Mouse (Mus musculus): ENCODE results near the gene Bmpr1a. TPM values are rescaled to one million over a fixed set of nuclear protein-coding genes. Genes with fewer than 3 reads are reported as not detected.

Gene Bmpr1a
- polyA plus RNA-seq, 1 experiment from 2014 or later, result 36.2 TPM

GRCm38 (mm10) chr14:34490965-34491364 lies 12.2 kb downstream of the Bmpr1a start:
- Histone ChIP-seq H3K27me3 (no peaks in the 10 kb centered on the region), H3K36me3 (no peaks in the 10 kb centered on the region), H3K4me3 (no peak overlapping the region), H3K27ac (no peak overlapping the region), H3K4me2 (no peak overlapping the region), H3K9ac (no peak overlapping the region), H3K9me3 (replicated peaks) (no peaks in the 10 kb centered on the region), H3K4me1 (replicated peaks) (peaks cover 57% of the 10 kb centered on the region)
- no peak for ATAC-seq (replicated peaks; ENCODE audit: insufficient number of reproducible peaks, insufficient read depth, low FRiP score, low read depth)
- WGBS, result 51% methylated on average over 1 of the region's 1 CpGs

- peaks cover 57% of the 10 kb centered on the region for H3K4me1 ChIP-seq (replicated peaks)
Observed at GRCm38 (mm10) chr14:34489928-34490327, 13.2 kb downstream of the Bmpr1a start.

GRCm38 (mm10) chr14:34486169-34486568 lies 17.0 kb downstream of the Bmpr1a start:
- 35% methylated on average over 8 of the region's 8 CpGs for WGBS
- no peak for ATAC-seq (replicated peaks; ENCODE audit: insufficient number of reproducible peaks, insufficient read depth, low FRiP score, low read depth)

More at GRCm38 (mm10) chr14:34489928-34490327, 13.2 kb downstream of the Bmpr1a start:
- Histone ChIP-seq H3K4me3 (no peak overlapping the region), H3K9ac (no peak overlapping the region), H3K27ac (peak overlapping the region; percentile 38), H3K36me3 (no peaks in the 10 kb centered on the region), H3K9me3 (replicated peaks) (no peaks in the 10 kb centered on the region), H3K27me3 (no peaks in the 10 kb centered on the region), H3K4me2 (no peak overlapping the region)
- no peak for ATAC-seq (replicated peaks; ENCODE audit: insufficient number of reproducible peaks, insufficient read depth, low FRiP score, low read depth)
- WGBS, result 8% methylated on average over 2 of the region's 2 CpGs

GRCm38 (mm10) chr14:34483469-34484341 lies 19.4 kb downstream of the Bmpr1a start:
- no peak overlapping the region for H3K9ac ChIP-seq
- peak overlapping the region; percentile 5 for H3K4me2 ChIP-seq
- H3K36me3 ChIP-seq, result no peaks in the 10 kb centered on the region
- H3K4me3 ChIP-seq, result no peak overlapping the region
- peak overlapping the region; percentile 79 for H3K27ac ChIP-seq
- H3K4me1 ChIP-seq (replicated peaks), result peaks cover 56% of the 10 kb centered on the region
- H3K27me3 ChIP-seq, result no peaks in the 10 kb centered on the region
- peak; percentile 70; the same call in 1 of the 2 replicates for ATAC-seq (replicated peaks; ENCODE audit: insufficient number of reproducible peaks, insufficient read depth, low FRiP score, low read depth)
- H3K9me3 ChIP-seq (replicated peaks), result no peaks in the 10 kb centered on the region
- 31% methylated on average over 6 of the region's 6 CpGs for WGBS

More at GRCm38 (mm10) chr14:34486169-34486568, 17.0 kb downstream of the Bmpr1a start:
- Histone ChIP-seq H3K9ac (no peak overlapping the region), H3K4me2 (no peak overlapping the region), H3K4me1 (replicated peaks) (peaks cover 63% of the 10 kb centered on the region), H3K9me3 (replicated peaks) (no peaks in the 10 kb centered on the region), H3K4me3 (no peak overlapping the region), H3K27me3 (no peaks in the 10 kb centered on the region), H3K36me3 (no peaks in the 10 kb centered on the region), H3K27ac (peak overlapping the region; percentile 43)

- H3K9me3 ChIP-seq (replicated peaks), result no peaks in the 10 kb centered on the region
- no peak overlapping the region for H3K9ac ChIP-seq
- H3K4me3 ChIP-seq, result no peak overlapping the region
- no peak overlapping the region for H3K4me2 ChIP-seq
- no peaks in the 10 kb centered on the region for H3K27me3 ChIP-seq
- ATAC-seq (replicated peaks; ENCODE audit: insufficient number of reproducible peaks, insufficient read depth, low FRiP score, low read depth), result no peak
- peaks cover 52% of the 10 kb centered on the region for H3K4me1 ChIP-seq (replicated peaks)
- no peaks in the 10 kb centered on the region for H3K36me3 ChIP-seq
- H3K27ac ChIP-seq, result peak overlapping the region; percentile 42; the same call in 1 of the 2 replicates
Observed at GRCm38 (mm10) chr14:34471591-34471990, 31.6 kb downstream of the Bmpr1a start.

GRCm38 (mm10) chr14:34466291-34466690 lies 36.9 kb downstream of the Bmpr1a start:
- no peaks in the 10 kb centered on the region for H3K36me3 ChIP-seq
- no peak overlapping the region for H3K9ac ChIP-seq
- peaks cover 40% of the 10 kb centered on the region for H3K4me1 ChIP-seq (replicated peaks)
- H3K9me3 ChIP-seq (replicated peaks), result no peaks in the 10 kb centered on the region
- H3K4me3 ChIP-seq, result no peak overlapping the region
- no peaks in the 10 kb centered on the region for H3K27me3 ChIP-seq
- 62% methylated on average over 3 of the region's 3 CpGs for WGBS
- no peak for ATAC-seq (replicated peaks; ENCODE audit: insufficient number of reproducible peaks, insufficient read depth, low FRiP score, low read depth)
- H3K27ac ChIP-seq, result no peak overlapping the region
- H3K4me2 ChIP-seq, result no peak overlapping the region

- H3K9me3 ChIP-seq (replicated peaks), result no peaks in the 10 kb centered on the region
- peaks cover 16% of the 10 kb centered on the region for H3K36me3 ChIP-seq
- H3K4me2 ChIP-seq, result no peak overlapping the region
- no peak for ATAC-seq (replicated peaks; ENCODE audit: insufficient number of reproducible peaks, insufficient read depth, low FRiP score, low read depth)
- no peaks in the 10 kb centered on the region for H3K27me3 ChIP-seq
- H3K27ac ChIP-seq, result no peak overlapping the region; the same call in 1 of the 2 replicates
- H3K4me3 ChIP-seq, result no peak overlapping the region
- WGBS, result 77% methylated on average over 2 of the region's 2 CpGs
- H3K9ac ChIP-seq, result no peak overlapping the region
- peaks cover 6% of the 10 kb centered on the region; the same call in 1 of the 2 replicates for H3K4me1 ChIP-seq (replicated peaks)
Observed at GRCm38 (mm10) chr14:34459386-34459785, 43.8 kb downstream of the Bmpr1a start.

GRCm38 (mm10) chr14:34458880-34459279 lies 44.3 kb downstream of the Bmpr1a start:
- Histone ChIP-seq H3K9me3 (replicated peaks) (no peaks in the 10 kb centered on the region), H3K36me3 (peaks cover 16% of the 10 kb centered on the region), H3K4me2 (no peak overlapping the region), H3K9ac (no peak overlapping the region), H3K4me3 (no peak overlapping the region), H3K27me3 (no peaks in the 10 kb centered on the region), H3K27ac (no peak overlapping the region), H3K4me1 (replicated peaks) (peaks cover 10% of the 10 kb centered on the region)
- ATAC-seq (replicated peaks; ENCODE audit: insufficient number of reproducible peaks, insufficient read depth, low FRiP score, low read depth), result no peak
- 82% methylated on average over 1 of the region's 1 CpGs for WGBS

- 63% methylated on average over 3 of the region's 3 CpGs for WGBS
- H3K9ac ChIP-seq, result no peak overlapping the region
- H3K9me3 ChIP-seq (replicated peaks), result no peaks in the 10 kb centered on the region
- no peak for ATAC-seq (replicated peaks; ENCODE audit: insufficient number of reproducible peaks, insufficient read depth, low FRiP score, low read depth)
- no peaks in the 10 kb centered on the region for H3K27me3 ChIP-seq
- H3K36me3 ChIP-seq, result peaks cover 8% of the 10 kb centered on the region; the same call in 1 of the 2 replicates
- H3K4me1 ChIP-seq (replicated peaks), result peaks cover 17% of the 10 kb centered on the region
- no peak overlapping the region for H3K4me2 ChIP-seq
- H3K27ac ChIP-seq, result peak overlapping the region; percentile 67
- H3K4me3 ChIP-seq, result no peak overlapping the region
Observed at GRCm38 (mm10) chr14:34454282-34454681, 48.9 kb downstream of the Bmpr1a start.

- Histone ChIP-seq H3K9me3 (replicated peaks) (no peaks in the 10 kb centered on the region), H3K4me1 (replicated peaks) (peaks cover 17% of the 10 kb centered on the region), H3K4me2 (no peak overlapping the region), H3K27ac (peak overlapping the region; percentile 67), H3K4me3 (no peak overlapping the region), H3K27me3 (no peaks in the 10 kb centered on the region), H3K9ac (no peak overlapping the region), H3K36me3 (peaks cover 7% of the 10 kb centered on the region; the same call in 1 of the 2 replicates)
- ATAC-seq (replicated peaks; ENCODE audit: insufficient number of reproducible peaks, insufficient read depth, low FRiP score, low read depth), result peak; percentile 43; the same call in 1 of the 2 replicates
- WGBS, result 27% methylated on average over 6 of the region's 6 CpGs
Observed at GRCm38 (mm10) chr14:34453648-34454047, 49.5 kb downstream of the Bmpr1a start.

- no peak overlapping the region for H3K4me3 ChIP-seq
- H3K9me3 ChIP-seq (replicated peaks), result no peaks in the 10 kb centered on the region
- peaks cover 15% of the 10 kb centered on the region for H3K4me1 ChIP-seq (replicated peaks)
- no peak overlapping the region for H3K4me2 ChIP-seq
- no peak overlapping the region for H3K9ac ChIP-seq
- H3K27ac ChIP-seq, result no peak overlapping the region
- H3K27me3 ChIP-seq, result no peaks in the 10 kb centered on the region
- peaks cover 14% of the 10 kb centered on the region; the same call in 1 of the 2 replicates for H3K36me3 ChIP-seq
- no peak for ATAC-seq (replicated peaks; ENCODE audit: insufficient number of reproducible peaks, insufficient read depth, low FRiP score, low read depth)
Observed at GRCm38 (mm10) chr14:34451872-34452271, 51.3 kb downstream of the Bmpr1a start.
